In the genomic region with DNA sequence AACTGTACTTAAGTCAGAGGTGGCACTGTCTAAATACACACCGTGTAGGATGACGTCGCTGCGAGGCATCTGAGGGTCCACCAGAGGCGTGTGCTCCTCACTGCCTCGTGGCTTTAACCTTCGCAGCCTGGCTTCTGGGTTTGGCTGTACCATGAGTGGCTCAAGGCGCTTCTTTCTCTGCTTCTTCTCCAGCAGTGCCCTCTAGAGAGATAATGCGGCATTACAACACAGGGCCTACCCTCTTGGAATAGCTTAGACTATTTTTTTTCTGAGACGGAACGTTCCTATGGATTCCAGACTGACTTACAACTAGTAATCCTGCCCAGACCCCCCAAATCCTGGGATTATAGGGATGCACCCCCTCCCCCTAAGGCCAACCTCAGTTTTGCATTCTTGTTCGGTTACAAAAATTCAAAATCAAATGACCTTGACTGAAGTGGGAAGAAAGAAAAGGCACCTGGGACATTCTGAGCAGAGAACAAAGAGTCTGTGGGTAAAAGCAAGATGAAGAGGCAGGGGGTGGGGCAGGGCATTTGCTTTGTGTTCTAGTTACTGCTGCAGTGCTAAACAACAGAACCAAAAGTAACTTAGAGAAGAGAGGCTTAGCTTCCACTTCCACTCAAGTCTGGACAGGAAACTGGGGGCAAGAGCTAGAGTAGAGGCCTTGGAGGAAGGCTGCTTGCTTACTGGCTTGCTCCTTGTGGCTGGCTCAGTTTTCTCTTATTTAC, we compare ENCODE assay signal across 8 mouse cellular contexts. TPM values are rescaled to one million over a fixed set of nuclear protein-coding genes. Genes with fewer than 3 reads are reported as not detected.
DNase-seq lines count a peak whose midpoint lies in the region; ATAC-seq and TF ChIP-seq lines count a peak whose summit lies in the region.

No protein-coding gene starts in this region.

- peak overlapping the region; percentile 23; the same call in 1 of the 2 replicates for H3K27ac ChIP-seq in layer of hippocampus, adult 2 months
- H3K27ac ChIP-seq in lung, embryonic 15.5 days = no peak overlapping the region

- no peaks in the 10 kb centered on the region for H3K9me3 ChIP-seq in lung, embryonic 15.5 days

- peak; percentile 82 for TF ChIP-seq CTCF in layer of hippocampus, adult 2 months (conservative IDR thresholded peaks at IDR 0.05)

- H3K4me2 ChIP-seq in lung, embryonic 15.5 days = peak overlapping the region; percentile 32; the same call in 1 of the 2 replicates

- DNase-seq in MN1 (ENCODE audit: low spot score) = peak; percentile 45
- peak; percentile 59 for DNase-seq in cerebellum, adult 11-12 months
- peak; percentile 73 for DNase-seq in forelimb bud, embryonic 11.5 days (ENCODE audit: low read depth, low spot score)
- DNase-seq in layer of hippocampus, adult 2 months (ENCODE audit: low spot score in 2 of 2) = peak; percentile 71 to 84
- DNase-seq in ovary, postnatal 14 days (ENCODE audit: low spot score) = peak; percentile 69
- peak; percentile 61 to 66 for DNase-seq in urinary bladder, postnatal 36 days (ENCODE audit: low spot score in 2 of 2)

- peak; percentile 78 to 85 for ATAC-seq in hematopoietic stem cell, adult 5-6 weeks (replicated peaks in 1 of 2; ENCODE audit: insufficient read depth in 1 of 2, low FRiP score in 2 of 2, low TSS enrichment in 1 of 2, low read depth in 1 of 2, poor library complexity in 2 of 2, severe bottlenecking in 2 of 2)
- ATAC-seq in lung, embryonic 15.5 days (ENCODE audit: borderline replicate concordance, extremely low read depth, low FRiP score, low TSS enrichment) = peak; percentile 78

- H3K4me1 ChIP-seq in lung, embryonic 15.5 days = peaks cover 8% of the 10 kb centered on the region; the same call in 1 of the 2 replicates

- no peak overlapping the region for H3K4me3 ChIP-seq in layer of hippocampus, adult 2 months
- H3K4me3 ChIP-seq in lung, embryonic 15.5 days = no peak overlapping the region

- H3K27me3 ChIP-seq in lung, embryonic 15.5 days = no peaks in the 10 kb centered on the region

- peaks cover 38% of the 10 kb centered on the region for H3K36me3 ChIP-seq in lung, embryonic 15.5 days

- no peak overlapping the region for H3K9ac ChIP-seq in lung, embryonic 15.5 days

- 7% methylated on average over 12 of the region's 12 CpGs for WGBS in lung, embryonic 15.5 days

RNA-seq across cellular contexts. Expression of gene Tulp3, which starts 21.1 kb away (rescaled TPM):
- 0.56 and 1.5 TPM in 2 replicates for total RNA-seq in hematopoietic stem cell, adult 5-6 weeks (2017)
- 10 to 100 TPM; 23.1 to 24.8 TPM for total RNA-seq in layer of hippocampus, adult 2 months (2021)
- polyA plus RNA-seq in lung, embryonic 15.5 days (2015; fragmentation: Nextera tagmentation; extraction: Ambion mirVana) = 16.6 and 21.6 TPM in 2 replicates

RNA-seq across cellular contexts. Expression of gene Rhno1, which starts 28.1 kb away (rescaled TPM):
- 49.2 and 50.2 TPM in 2 replicates for total RNA-seq in hematopoietic stem cell, adult 5-6 weeks (2017)
- 10 to 100 TPM; 18.2 to 18.3 TPM for total RNA-seq in layer of hippocampus, adult 2 months (2021)
- polyA plus RNA-seq in lung, embryonic 15.5 days (2015; fragmentation: Nextera tagmentation; extraction: Ambion mirVana) = 125 TPM in 2 replicates

RNA-seq across cellular contexts. Expression of gene Foxm1, which starts 28.2 kb away (rescaled TPM):
- 11.6 and 15.2 TPM in 2 replicates for total RNA-seq in hematopoietic stem cell, adult 5-6 weeks (2017)
- 1 to 10 TPM; 1.8 to 3.5 TPM for total RNA-seq in layer of hippocampus, adult 2 months (2021)
- 37.7 and 41.1 TPM in 2 replicates for polyA plus RNA-seq in lung, embryonic 15.5 days (2015; fragmentation: Nextera tagmentation; extraction: Ambion mirVana)

RNA-seq across cellular contexts. Expression of gene Tead4, which starts 33.9 kb away (rescaled TPM):
- total RNA-seq in hematopoietic stem cell, adult 5-6 weeks (2017) = not detected in 2 replicates
- under 1 TPM; 0.86 to 0.87 TPM for total RNA-seq in layer of hippocampus, adult 2 months (2021)
- 5.1 and 5.6 TPM in 2 replicates for polyA plus RNA-seq in lung, embryonic 15.5 days (2015; fragmentation: Nextera tagmentation; extraction: Ambion mirVana)

RNA-seq across cellular contexts. Expression of gene Tex52, which starts 40.7 kb away (rescaled TPM):
- total RNA-seq in hematopoietic stem cell, adult 5-6 weeks (2017) = not detected in 2 replicates
- 1 to 10 TPM; 1.3 to 1.5 TPM for total RNA-seq in layer of hippocampus, adult 2 months (2021)
- 0.22 and 0.48 TPM in 2 replicates for polyA plus RNA-seq in lung, embryonic 15.5 days (2015; fragmentation: Nextera tagmentation; extraction: Ambion mirVana)
